Mouse (Mus musculus) liver, embryonic 14.5 days (tissue): ENCODE results near the gene Clstn2. TPM values are rescaled to one million over a fixed set of nuclear protein-coding genes. Genes with fewer than 3 reads are reported as not detected.

Source experiments
- ATAC-seq: fragments of 200-750 bp; cut with Nextera tagmentation; 2 replicates; pipeline ENCODE4 v1.8.0; 2017; ENCODE audit warnings: moderate number of reproducible peaks, mild to moderate bottlenecking, moderate library complexity; ENCODE audit not compliant: insufficient read depth
- DNase-seq, 3 experiments: peaks; one replicate each; pipeline ENCODE4 v3.0.0-alpha.2; 2012 to 2013; ENCODE audit warnings: low read depth in 3 of 3, low spot score in 3 of 3
- H3K27ac ChIP-seq: fragments of 300-500 bp; sonication (generic); 2 replicates; pipeline ENCODE4 v1.5.1; 2014; ENCODE audit warnings: moderate library complexity, mild to moderate bottlenecking, control low read depth, inconsistent platforms
- H3K27me3 ChIP-seq: fragments of 300-500 bp; sonication (generic); 2 replicates; pipeline ENCODE4 v1.6.1; 2014; ENCODE audit warnings: mild to moderate bottlenecking, low read length, moderate library complexity; ENCODE audit not compliant: control insufficient read depth, insufficient read depth
- H3K36me3 ChIP-seq: fragments of 300-500 bp; sonication (generic); replicated peaks from 2 replicates; pipeline ENCODE4 v1.6.1; 2014; ENCODE audit warnings: low read depth; ENCODE audit not compliant: control insufficient read depth, insufficient read depth
- H3K4me1 ChIP-seq, 2 experiments: fragments of 200-500 bp in 1 of 2; fragments of 300-500 bp in 1 of 2; sonication (generic) in 1 of 2; replicated peaks; 2 replicates each; pipeline ENCODE4 v1.6.1; 2012 to 2014; ENCODE audit warnings: antibody characterized with exemption in 1 of 2, inconsistent platforms in 1 of 2, low read length in 1 of 2; ENCODE audit not compliant: control insufficient read depth in 2 of 2, insufficient read depth in 2 of 2
- H3K4me2 ChIP-seq: fragments of 300-500 bp; sonication (generic); 2 replicates; pipeline ENCODE4 v1.6.1; 2014; ENCODE audit warnings: low read depth, mild to moderate bottlenecking, control low read depth, moderate library complexity
- H3K4me3 ChIP-seq, 2 experiments: fragments of 200-500 bp in 1 of 2; fragments of 300-500 bp in 1 of 2; sonication (generic) in 1 of 2; 2 replicates each; pipeline ENCODE4 v1.5.1; 2012 to 2014; ENCODE audit warnings: low read depth in 2 of 2, low read length in 2 of 2, mild to moderate bottlenecking in 2 of 2, control low read depth in 1 of 2, inconsistent platforms in 1 of 2, moderate library complexity in 1 of 2; ENCODE audit not compliant: insufficient read depth in 1 of 2
- H3K9ac ChIP-seq: fragments of 300-500 bp; sonication (generic); replicated peaks from 2 replicates; pipeline ENCODE4 v1.6.1; 2014; ENCODE audit warnings: mild to moderate bottlenecking, control low read depth, moderate library complexity
- H3K9me3 ChIP-seq: fragments of 300-500 bp; sonication (generic); 2 replicates; pipeline ENCODE4 v1.6.1; 2016; ENCODE audit warnings: low read length, mixed read lengths; ENCODE audit not compliant: control insufficient read depth
- CTCF ChIP-seq: IDR thresholded peaks from 2 replicates; pipeline ENCODE4 v1.5.1; 2016; ENCODE audit warnings: antibody characterized with exemption, low read depth, control low read depth
- EP300 ChIP-seq: IDR thresholded peaks from 2 replicates; pipeline ENCODE4 v1.6.1; 2016; ENCODE audit warnings: antibody characterized with exemption, low read depth
- WGBS: fragments of 180-500 bp; shearing (Covaris S2); extraction: QIAGEN DNeasy Blood & Tissue Kit; methylation state at CpG from one replicate; pipeline ENCODE4 v1.1.7; 2014; ENCODE audit not compliant: insufficient replicate concordance; 5-methylcytosine and 5-hydroxymethylcytosine counted together
- polyA plus RNA-seq, 2 experiments: library from polyadenylated mRNA; depleted of rRNA in 1 of 2; stranded (reverse) in 1 of 2; unstranded in 1 of 2; fragments of >200 nt; fragmentation: Nextera tagmentation in 1 of 2; extraction: Ambion mirVana in 1 of 2; gene quantifications; 2 replicates each; pipeline versions ENCODE4 v1.2.1 to v1.2.3; 2012 to 2014

Gene Clstn2
- polyA plus RNA-seq, 2 experiments = 0.04 to 0.11 TPM

DNA sequence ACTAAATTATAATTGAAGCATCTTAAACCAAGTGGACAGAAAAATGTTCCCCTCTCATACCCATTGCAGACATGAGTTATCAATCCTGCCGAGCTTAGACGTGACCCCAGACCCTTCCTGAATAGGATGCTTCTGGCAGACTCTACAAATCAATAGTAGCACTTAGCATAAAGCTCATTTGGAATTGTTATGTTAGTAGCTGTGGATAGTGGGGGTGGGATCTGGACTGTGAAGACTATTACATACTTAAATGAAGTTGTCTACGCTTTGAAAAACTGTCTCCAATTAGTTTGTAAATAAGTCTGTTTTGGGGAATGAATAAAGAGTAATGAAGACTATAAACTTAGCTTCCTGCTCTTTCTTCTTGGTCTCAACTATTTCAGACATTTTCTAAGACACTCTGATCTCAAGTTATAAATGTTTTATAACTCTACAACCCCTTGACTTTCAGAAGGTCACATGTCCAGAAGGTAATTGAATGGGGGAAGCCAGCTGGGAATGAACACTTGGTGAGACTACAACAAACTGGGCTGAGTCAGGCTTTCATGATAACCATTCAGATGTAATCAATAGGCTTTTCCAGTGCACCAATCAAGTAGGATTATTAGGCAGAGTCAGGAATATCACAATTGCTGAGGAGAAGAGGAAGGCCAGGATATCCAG lies 216.7 kb downstream of the Clstn2 start:
- H3K36me3 ChIP-seq = no peaks in the 10 kb centered on the region
- H3K27ac ChIP-seq = no peak overlapping the region
- no peak overlapping the region for H3K4me3 ChIP-seq
- H3K27me3 ChIP-seq = no peaks in the 10 kb centered on the region
- DNase-seq (no peak), ATAC-seq (no peak)
- no peak overlapping the region for H3K9ac ChIP-seq
- no peak for TF ChIP-seq CTCF
- no peak for TF ChIP-seq EP300
- no peaks in the 10 kb centered on the region for H3K9me3 ChIP-seq
- H3K4me2 ChIP-seq = no peak overlapping the region
- no peaks in the 10 kb centered on the region for H3K4me1 ChIP-seq
- 42% methylated on average over 3 of the region's 3 CpGs for whole genome bisulfite sequencing

DNA sequence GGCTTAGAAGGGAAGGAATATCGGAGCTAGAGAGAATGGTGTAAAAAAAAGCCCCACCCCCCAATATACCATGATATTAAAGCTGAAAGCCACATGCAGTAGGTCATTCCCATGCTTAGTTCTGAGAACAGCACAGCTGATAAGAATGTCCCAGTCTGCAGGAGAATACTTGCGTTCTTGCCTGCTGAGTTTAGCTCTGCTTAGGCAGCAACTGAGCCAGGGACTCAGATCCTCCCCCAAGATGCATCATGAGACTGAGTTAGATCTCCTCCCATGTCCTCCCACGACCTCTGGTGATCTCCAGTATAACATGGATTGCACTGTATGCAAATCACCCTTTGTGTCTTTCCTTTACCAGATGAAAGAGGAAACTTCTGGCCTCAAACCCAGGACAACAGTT lies 219.8 kb downstream of the Clstn2 start:
- TF ChIP-seq CTCF = no peak
- TF ChIP-seq EP300 = no peak
- no peak for DNase-seq
- no peak for ATAC-seq
- H3K27me3 ChIP-seq = no peaks in the 10 kb centered on the region
- no peaks in the 10 kb centered on the region for H3K36me3 ChIP-seq
- no peaks in the 10 kb centered on the region for H3K9me3 ChIP-seq
- WGBS = 35% methylated on average over 3 of the region's 3 CpGs
- H3K4me3 ChIP-seq = no peak overlapping the region
- H3K4me1 ChIP-seq = no peaks in the 10 kb centered on the region
- H3K4me2 ChIP-seq = no peak overlapping the region
- no peak overlapping the region for H3K9ac ChIP-seq
- H3K27ac ChIP-seq = no peak overlapping the region

DNA sequence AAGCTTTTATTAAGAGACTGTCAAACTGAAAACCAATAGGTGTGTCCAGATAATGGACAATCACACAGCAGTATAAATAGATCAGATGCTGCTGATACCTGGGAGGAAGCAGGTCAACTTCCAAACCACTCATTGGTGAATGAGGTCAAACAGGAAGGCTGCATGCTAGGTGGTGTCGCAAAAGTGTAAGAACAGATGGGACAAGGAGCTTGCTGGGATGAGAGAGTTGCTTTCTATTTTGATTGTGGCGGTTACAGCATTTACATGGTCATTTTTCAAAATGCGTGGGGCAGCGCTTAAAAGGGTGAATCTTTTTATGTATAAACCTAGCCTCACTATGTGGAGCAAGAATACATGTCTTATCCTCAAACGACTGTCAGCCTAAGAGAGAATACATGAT lies 225.9 kb downstream of the Clstn2 start:
- Histone ChIP-seq H3K4me1 (no peaks in the 10 kb centered on the region), H3K9ac (no peak overlapping the region), H3K27ac (no peak overlapping the region), H3K4me3 (no peak overlapping the region), H3K4me2 (no peak overlapping the region), H3K27me3 (no peaks in the 10 kb centered on the region), H3K9me3 (no peaks in the 10 kb centered on the region), H3K36me3 (no peaks in the 10 kb centered on the region)
- ATAC-seq (no peak), DNase-seq (no peak)
- 63% methylated on average over 5 of the region's 5 CpGs for WGBS
- TF ChIP-seq CTCF (no peak), EP300 (no peak)

DNA sequence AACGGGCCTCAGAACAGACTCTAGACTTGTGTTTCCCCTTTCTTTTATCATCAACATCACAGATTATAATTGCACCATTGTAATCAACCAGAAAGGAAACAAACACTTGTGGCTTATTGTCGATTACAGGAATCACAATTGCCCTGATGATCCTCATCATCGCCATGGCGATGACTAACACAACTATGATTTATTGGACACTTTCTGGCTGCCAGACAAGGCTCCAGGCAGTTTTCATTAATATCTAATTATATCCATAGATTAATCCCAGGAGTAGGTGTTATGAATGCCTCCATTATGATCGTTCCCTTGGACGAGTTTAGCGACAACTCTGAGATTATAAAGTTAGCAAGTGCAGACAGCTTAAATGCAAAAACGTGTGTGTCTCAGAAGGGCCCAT lies 239.3 kb downstream of the Clstn2 start:
- H3K4me2 ChIP-seq = no peak overlapping the region
- no peak overlapping the region for H3K9ac ChIP-seq
- WGBS = 49% methylated on average over 8 of the region's 8 CpGs
- H3K36me3 ChIP-seq = no peaks in the 10 kb centered on the region
- H3K4me3 ChIP-seq = no peak overlapping the region
- H3K4me1 ChIP-seq = no peaks in the 10 kb centered on the region
- no peaks in the 10 kb centered on the region for H3K9me3 ChIP-seq
- H3K27ac ChIP-seq = no peak overlapping the region
- ATAC-seq (no peak), DNase-seq (no peak)
- no peaks in the 10 kb centered on the region for H3K27me3 ChIP-seq
- TF ChIP-seq CTCF (no peak), EP300 (no peak)

DNA sequence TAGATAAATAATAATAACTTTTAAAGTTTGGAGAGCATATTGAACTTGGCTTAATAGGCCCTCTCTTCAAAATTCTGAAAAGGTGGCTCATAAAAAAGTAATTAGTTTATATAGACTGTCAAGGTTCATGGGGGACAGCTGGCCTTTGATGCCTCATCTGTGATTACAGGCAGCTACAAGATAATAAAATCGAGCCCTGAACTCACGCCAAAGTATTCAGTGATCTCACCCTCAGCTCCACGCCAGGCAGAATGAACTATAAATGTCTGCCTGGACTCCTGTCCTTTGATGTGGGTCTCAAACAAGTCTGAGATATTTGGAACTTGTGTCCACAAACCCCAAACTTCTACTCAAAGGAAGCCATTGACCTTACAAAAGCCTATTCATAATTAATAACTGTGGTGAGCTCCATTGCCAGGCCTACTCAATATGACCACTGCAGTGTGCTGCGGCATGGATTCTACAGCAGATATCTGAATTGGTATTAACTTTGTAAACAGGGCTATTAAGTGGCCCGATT lies 244.8 kb downstream of the Clstn2 start:
- no peaks in the 10 kb centered on the region for H3K4me1 ChIP-seq
- no peak for ATAC-seq
- H3K4me3 ChIP-seq = no peak overlapping the region
- no peaks in the 10 kb centered on the region for H3K9me3 ChIP-seq
- H3K36me3 ChIP-seq = no peaks in the 10 kb centered on the region
- H3K27me3 ChIP-seq = no peaks in the 10 kb centered on the region
- no peak overlapping the region for H3K4me2 ChIP-seq
- H3K9ac ChIP-seq = no peak overlapping the region
- DNase-seq = no peak
- H3K27ac ChIP-seq = no peak overlapping the region
- TF ChIP-seq EP300 (no peak), CTCF (no peak)
- 61% methylated on average over 5 of the region's 5 CpGs for WGBS
